11 mouse cellular contexts compared by ENCODE assay signal in the genomic region with DNA sequence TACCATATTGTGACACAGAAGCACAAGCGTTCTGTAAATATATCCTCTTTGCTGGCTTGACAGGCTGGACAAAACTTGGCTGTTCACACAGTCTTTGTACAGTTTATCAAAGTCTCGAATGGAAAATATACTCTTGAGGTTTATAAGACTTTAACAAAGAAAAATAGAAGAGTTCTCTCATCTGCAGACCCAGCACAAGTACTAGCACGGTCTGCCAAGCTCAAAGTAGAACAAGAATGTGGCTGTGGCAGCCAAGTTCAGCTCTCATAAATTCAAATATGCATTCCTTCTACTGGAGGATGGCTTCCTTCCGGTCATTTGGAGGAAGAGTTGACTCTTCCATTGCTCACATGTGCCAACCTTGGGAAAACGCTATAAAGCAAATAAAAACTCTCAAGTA.
DNase-seq lines count a peak whose midpoint lies in the region; ATAC-seq and TF ChIP-seq lines count a peak whose summit lies in the region.
"Had no signal": no experiment of that assay in that cellular context is flagged by ENCODE, and none has a peak within 500 bp of the region (broad histone marks: within the 10 kb centered on the region; RNA-seq: fewer than 3 reads in every experiment).

No protein-coding gene starts in this region.

- H3K9me3 ChIP-seq in lung, embryonic 16.5 days (ENCODE audit: control insufficient read depth, low read length) = no peaks in the 10 kb centered on the region
- no peaks in the 10 kb centered on the region for H3K9me3 ChIP-seq in midbrain, embryonic 13.5 days
- H3K9me3 ChIP-seq: hindbrain, embryonic 15.5 days had no signal

- H3K4me3 ChIP-seq in gastrocnemius, adult 2 months = no peak overlapping the region
- H3K4me3 ChIP-seq in lung, embryonic 16.5 days (ENCODE audit: low read length) = no peak overlapping the region
- no peak overlapping the region for H3K4me3 ChIP-seq in midbrain, embryonic 13.5 days (replicated peaks)
- H3K4me3 ChIP-seq: hindbrain, embryonic 15.5 days had no signal

- H3K4me2 ChIP-seq in lung, embryonic 16.5 days (ENCODE audit: low read depth, low read length) = no peak overlapping the region
- no peak overlapping the region for H3K4me2 ChIP-seq in midbrain, embryonic 13.5 days (replicated peaks)
- H3K4me2 ChIP-seq: hindbrain, embryonic 15.5 days; midbrain, embryonic 11.5 days had no signal

- peak overlapping the region; percentile 69 for H3K27ac ChIP-seq in gastrocnemius, adult 2 months
- H3K27ac ChIP-seq in lung, embryonic 16.5 days (ENCODE audit: low read length) = peak overlapping the region; percentile 54
- H3K27ac ChIP-seq in midbrain, embryonic 13.5 days = no peak overlapping the region
- H3K27ac ChIP-seq: hindbrain, embryonic 15.5 days had no signal

- H3K9ac ChIP-seq in lung, embryonic 16.5 days (ENCODE audit: low read length) = no peak overlapping the region
- H3K9ac ChIP-seq in midbrain, embryonic 13.5 days (replicated peaks) = no peak overlapping the region
- H3K9ac ChIP-seq: hindbrain, embryonic 15.5 days had no signal

- peak; percentile 49 for ATAC-seq in lung, embryonic 16.5 days (ENCODE audit: low read depth)
- ATAC-seq in midbrain, embryonic 13.5 days = no peak

- no peak for TF ChIP-seq CTCF in gastrocnemius, adult 2 months (IDR thresholded peaks at IDR 0.05)

- H3K4me1 ChIP-seq in lung, embryonic 16.5 days (replicated peaks; ENCODE audit: control insufficient read depth, insufficient read depth, low read length) = peaks cover 29% of the 10 kb centered on the region
- H3K4me1 ChIP-seq in midbrain, embryonic 13.5 days (replicated peaks) = no peaks in the 10 kb centered on the region

- H3K36me3 ChIP-seq in lung, embryonic 16.5 days (ENCODE audit: control insufficient read depth, insufficient read depth, low read length) = no peaks in the 10 kb centered on the region
- H3K36me3 ChIP-seq in midbrain, embryonic 13.5 days = no peaks in the 10 kb centered on the region
- H3K36me3 ChIP-seq: hindbrain, embryonic 15.5 days had no signal

- H3K27me3 ChIP-seq in lung, embryonic 16.5 days (ENCODE audit: control insufficient read depth, insufficient read depth, low read depth, low read length) = no peaks in the 10 kb centered on the region
- H3K27me3 ChIP-seq in midbrain, embryonic 13.5 days = no peaks in the 10 kb centered on the region
- H3K27me3 ChIP-seq: hindbrain, embryonic 15.5 days had no signal

- intact Hi-C loops in gastrocnemius, adult 2 months (cut with DNase I) = loop anchor here (5.0 kb wide), 2 partner anchors 107 to 152 kb away; a partner anchor contains a TSS
- intact Hi-C loops in heart, postnatal 25 days (cut with DNase I) = loop anchor here (5.0 kb wide), 1 partner anchor 112 kb away; no protein-coding TSS in a partner anchor

- DNase-seq in gastrocnemius, adult 2 months = peak; percentile 32
- no peak for DNase-seq in gastrocnemius, postnatal 10 days
- peak; percentile 54 for DNase-seq in adipocyte (ENCODE audit: low spot score)
- DNase-seq in heart, postnatal 25 days (ENCODE audit: low spot score) = peak; percentile 14
- no peak for DNase-seq in embryo, embryonic 10 days (ENCODE audit: low spot score)
- no peak for DNase-seq in adrenal gland, postnatal 36 days
- DNase-seq: layer of hippocampus, postnatal 36 days had no signal

- 26% methylated on average over 5 of the region's 5 CpGs for WGBS in lung, embryonic 16.5 days
- WGBS in midbrain, embryonic 13.5 days = 87% methylated on average over 5 of the region's 5 CpGs

Comparison
In these comparisons a context has a peak if more than half of its experiments do, and no peak if none do; other contexts are left out.
1. DNase-seq: peak in gastrocnemius, adult 2 months (single experiment), adipocyte (single experiment) and heart, postnatal 25 days (single experiment); none in gastrocnemius, postnatal 10 days (single experiment), embryo, embryonic 10 days (single experiment) and adrenal gland, postnatal 36 days (0 of 2).